Mouse (Mus musculus): ENCODE results near the gene Rasl11b.

GRCm38 (mm10) chr5:74173162-74173844, 21.8 kb upstream of the Rasl11b start:
- no peak for TF ChIP-seq POLR2A (IDR thresholded peaks at IDR 0.05; ENCODE audit: control insufficient read depth, low read depth, low read length)
- no peak for TF ChIP-seq CTCF (IDR thresholded peaks at IDR 0.05; ENCODE audit: control insufficient read depth, insufficient read depth, insufficient replicate concordance, low read depth, low read length)
